10 mouse cellular contexts compared by ENCODE assay signal in genomic region chr7:79053383-79053889, GRCm38 (mm10). TPM values are rescaled to one million over a fixed set of nuclear protein-coding genes. Genes with fewer than 3 reads are reported as not detected.
DNase-seq lines count a peak whose midpoint lies in the region; ATAC-seq lines count a peak whose summit lies in the region.
"Had no signal": no experiment of that assay in that cellular context is flagged by ENCODE, and none has a peak within 500 bp of the region (broad histone marks: within the 10 kb centered on the region; RNA-seq: fewer than 3 reads in every experiment).

Gene Acan (plus strand): TSS chr7:79053483.

- no peak for ATAC-seq in heart, embryonic 12.5 days (ENCODE audit: insufficient number of reproducible peaks, low FRiP score)
- peak; percentile 19; the same call in 1 of the 2 replicates for ATAC-seq in forebrain, embryonic 13.5 days
- ATAC-seq in liver, embryonic 15.5 days (ENCODE audit: insufficient read depth) = no peak

- H3K27ac ChIP-seq in heart, embryonic 12.5 days (ENCODE audit: poor library complexity, severe bottlenecking) = no peak within 1 kb of the TSS
- H3K27ac ChIP-seq in forebrain, embryonic 13.5 days = no peak within 1 kb of the TSS
- no peak within 1 kb of the TSS for H3K27ac ChIP-seq in liver, embryonic 15.5 days (replicated peaks)
- H3K27ac ChIP-seq: liver, embryonic 14.5 days had no signal

- no peaks in the 10 kb centered on the region for H3K36me3 ChIP-seq in heart, embryonic 12.5 days
- no peaks in the 10 kb centered on the region for H3K36me3 ChIP-seq in forebrain, embryonic 13.5 days (ENCODE audit: poor library complexity, severe bottlenecking)
- H3K36me3 ChIP-seq in liver, embryonic 15.5 days (replicated peaks) = no peaks in the 10 kb centered on the region

- H3K9me3 ChIP-seq in heart, embryonic 12.5 days (replicated peaks) = no peaks in the 10 kb centered on the region
- no peaks in the 10 kb centered on the region for H3K9me3 ChIP-seq in forebrain, embryonic 13.5 days (replicated peaks)
- no peaks in the 10 kb centered on the region for H3K9me3 ChIP-seq in liver, embryonic 15.5 days (replicated peaks)

- H3K4me2 ChIP-seq in heart, embryonic 12.5 days = peak within 1 kb of the TSS; percentile 99
- H3K4me2 ChIP-seq in forebrain, embryonic 13.5 days = peak within 1 kb of the TSS; percentile 94
- peak within 1 kb of the TSS; percentile 15 for H3K4me2 ChIP-seq in liver, embryonic 15.5 days

- DNase-seq in heart, adult 18-20 months = no peak
- peak; percentile 33 for DNase-seq in ES-CJ7 (ENCODE audit: low read depth, low spot score)
- DNase-seq in urinary bladder, postnatal 14 days (ENCODE audit: low spot score) = no peak
- no peak for DNase-seq in urinary bladder, adult 18-20 months (ENCODE audit: low spot score in 2 of 2)
- DNase-seq in B cell, adult 2 months = no peak
- DNase-seq: cerebellum, adult 9-11 months had no signal

- H3K4me3 ChIP-seq in heart, embryonic 12.5 days = peak within 1 kb of the TSS; percentile 60
- H3K4me3 ChIP-seq in forebrain, embryonic 13.5 days = peak within 1 kb of the TSS; percentile 52
- no peak within 1 kb of the TSS; the same call in 1 of the 2 replicates for H3K4me3 ChIP-seq in liver, embryonic 15.5 days (replicated peaks)

- peaks cover 19% of the 10 kb centered on the region for H3K4me1 ChIP-seq in heart, embryonic 12.5 days (replicated peaks)
- H3K4me1 ChIP-seq in forebrain, embryonic 13.5 days = peaks cover 19% of the 10 kb centered on the region
- no peaks in the 10 kb centered on the region for H3K4me1 ChIP-seq in liver, embryonic 15.5 days (replicated peaks)

- 1% methylated on average over 20 of the region's 23 CpGs for WGBS in heart, embryonic 12.5 days
- under 1% methylated on average over 22 of the region's 23 CpGs for WGBS in forebrain, embryonic 13.5 days
- 3% methylated on average over 23 of the region's 23 CpGs for WGBS in liver, embryonic 15.5 days (ENCODE audit: insufficient replicate concordance)

- H3K27me3 ChIP-seq in heart, embryonic 12.5 days (replicated peaks) = peaks cover 94% of the 10 kb centered on the region
- peaks cover 74% of the 10 kb centered on the region for H3K27me3 ChIP-seq in forebrain, embryonic 13.5 days
- peaks cover 74% of the 10 kb centered on the region for H3K27me3 ChIP-seq in liver, embryonic 15.5 days

- peak within 1 kb of the TSS; percentile 70 for H3K9ac ChIP-seq in heart, embryonic 12.5 days
- H3K9ac ChIP-seq in forebrain, embryonic 13.5 days = peak within 1 kb of the TSS; percentile 62
- no peak within 1 kb of the TSS for H3K9ac ChIP-seq in liver, embryonic 15.5 days
- H3K9ac ChIP-seq: liver, embryonic 14.5 days had no signal

RNA-seq across cellular contexts. Expression of gene Acan, which starts in this region (rescaled TPM):
- polyA plus RNA-seq in heart, embryonic 12.5 days (2016; fragmentation: Nextera tagmentation; extraction: Ambion mirVana) = 0.60 and 0.94 TPM in 2 replicates
- total RNA-seq in heart, adult 18-20 months (2021) = under 1 TPM; 0.10 to 0.28 TPM
- 0.03 TPM in 1 of 2 replicates, not detected in the other for polyA plus RNA-seq in forebrain, embryonic 13.5 days (2015; fragmentation: Nextera tagmentation; extraction: Ambion mirVana)
- polyA plus RNA-seq in liver, embryonic 15.5 days (2015; fragmentation: Nextera tagmentation; extraction: Ambion mirVana) = 0.03 and 0.33 TPM in 2 replicates

Comparison
In these comparisons a context has a peak if more than half of its experiments do, and no peak if none do; other contexts are left out.
1. Peak in ATAC-seq, H3K4me3 ChIP-seq, H3K9ac ChIP-seq and H3K4me2 ChIP-seq in forebrain, embryonic 13.5 days; RNA of the gene not detected or under 1 TPM.
2. H3K4me2 ChIP-seq: peak in every context shown above with its lines; median percentile 99 in heart, embryonic 12.5 days; 94 in forebrain, embryonic 13.5 days; 15 in liver, embryonic 15.5 days.